Mouse (Mus musculus): ENCODE measurements around the gene Ttll1.
"Not testable (repeated sequence)": the region's sequence is repeated elsewhere in the genome, so short reads cannot be mapped to it uniquely, and the experiment has no call there.

The Ttll1 gene

GRCm38 (mm10) chr15:83482645-83483224, 28.0 kb downstream of the Ttll1 start:
- no peak for DNase-seq (ENCODE audit: low read depth, low spot score)

- no peak for DNase-seq (ENCODE audit: low read depth, low spot score)
Observed at GRCm38 (mm10) chr15:83481236-83481780, 29.4 kb downstream of the Ttll1 start.

GRCm38 (mm10) chr15:83479818-83480217, 30.9 kb downstream of the Ttll1 start:
- DNase-seq (ENCODE audit: low read depth, low spot score): no peak

GRCm38 (mm10) chr15:83478096-83478495, 32.6 kb downstream of the Ttll1 start:
- DNase-seq (ENCODE audit: low read depth, low spot score): no peak

GRCm38 (mm10) chr15:83476593-83477273, 34.0 kb downstream of the Ttll1 start:
- DNase-seq (ENCODE audit: low read depth, low spot score): no peak

GRCm38 (mm10) chr15:83474466-83474836, 36.2 kb downstream of the Ttll1 start:
- peak; percentile 73 for DNase-seq (ENCODE audit: low read depth, low spot score)

GRCm38 (mm10) chr15:83473832-83474465, 36.7 kb downstream of the Ttll1 start:
- peak; percentile 78 for DNase-seq (ENCODE audit: low read depth, low spot score)

- no peak for DNase-seq (ENCODE audit: low read depth, low spot score)
Observed at GRCm38 (mm10) chr15:83473251-83473650, 37.4 kb downstream of the Ttll1 start.

- DNase-seq (ENCODE audit: low read depth, low spot score): no peak
Observed at GRCm38 (mm10) chr15:83471476-83471875, 39.2 kb downstream of the Ttll1 start.

- DNase-seq (ENCODE audit: low read depth, low spot score): no peak
Observed at GRCm38 (mm10) chr15:83470443-83470842, 40.2 kb downstream of the Ttll1 start.

- no peak for DNase-seq (ENCODE audit: low read depth, low spot score)
Observed at GRCm38 (mm10) chr15:83469279-83469821, 41.3 kb downstream of the Ttll1 start.

GRCm38 (mm10) chr15:83467232-83467966, 43.3 kb downstream of the Ttll1 start:
- no peak for DNase-seq (ENCODE audit: low read depth, low spot score)

- no peak for DNase-seq (ENCODE audit: low read depth, low spot score)
Observed at GRCm38 (mm10) chr15:83466331-83466730, 44.4 kb downstream of the Ttll1 start.

- no peak for DNase-seq (ENCODE audit: low read depth, low spot score)
Observed at GRCm38 (mm10) chr15:83464905-83465650, 45.6 kb downstream of the Ttll1 start.

- peak; percentile 97 for DNase-seq (ENCODE audit: low read depth, low spot score)
Observed at GRCm38 (mm10) chr15:83464083-83464904, 46.4 kb downstream of the Ttll1 start, which contains the start of gene Pacsin2. TSS of gene Pacsin2 (minus strand) at chr15:83464606.

- DNase-seq (ENCODE audit: low read depth, low spot score): peak; percentile 25
Observed at GRCm38 (mm10) chr15:83463369-83464082, 47.2 kb downstream of the Ttll1 start.

- not testable (repeated sequence) for DNase-seq (ENCODE audit: low read depth, low spot score)
Observed at GRCm38 (mm10) chr15:83462349-83462748, 48.3 kb downstream of the Ttll1 start.

GRCm38 (mm10) chr15:83460891-83461290, 49.8 kb downstream of the Ttll1 start:
- no peak for DNase-seq (ENCODE audit: low read depth, low spot score)

GRCm38 (mm10) chr15:83457541-83457940, 53.2 kb downstream of the Ttll1 start:
- no peak for DNase-seq (ENCODE audit: low read depth, low spot score)

All from c-Kit-negative CD71-positive TER-119-positive erythroid progenitor cells, embryonic 14.5 days (primary cell).